Mouse (Mus musculus) layer of hippocampus, adult 9-10 months (tissue): ENCODE results near the gene Ccn6.

Experiments
- DNase-seq: peaks from one replicate; pipeline ENCODE4 v3.0.0; 2022; ENCODE audit warnings: low spot score

Gene Ccn6

DNA sequence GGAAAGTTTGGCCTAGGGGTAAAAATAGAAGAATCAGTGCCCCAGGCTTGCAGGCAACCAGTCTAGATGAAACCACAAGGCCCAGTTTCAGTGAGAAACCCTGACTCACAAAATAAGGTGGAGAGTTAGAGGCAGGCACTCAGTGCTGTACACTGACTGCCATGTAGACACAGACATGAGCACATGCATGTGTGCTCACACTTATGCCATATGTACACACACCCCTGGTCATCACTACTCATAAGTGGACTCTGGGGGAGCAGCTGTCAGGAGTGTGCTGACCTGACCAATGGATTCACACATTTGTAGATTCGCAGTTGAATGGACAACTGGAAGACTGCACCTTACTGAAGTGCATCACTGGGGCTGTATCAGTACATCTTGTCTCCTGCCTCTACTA lies 2.2 kb downstream of the Ccn6 start:
- DNase-seq: no peak

DNA sequence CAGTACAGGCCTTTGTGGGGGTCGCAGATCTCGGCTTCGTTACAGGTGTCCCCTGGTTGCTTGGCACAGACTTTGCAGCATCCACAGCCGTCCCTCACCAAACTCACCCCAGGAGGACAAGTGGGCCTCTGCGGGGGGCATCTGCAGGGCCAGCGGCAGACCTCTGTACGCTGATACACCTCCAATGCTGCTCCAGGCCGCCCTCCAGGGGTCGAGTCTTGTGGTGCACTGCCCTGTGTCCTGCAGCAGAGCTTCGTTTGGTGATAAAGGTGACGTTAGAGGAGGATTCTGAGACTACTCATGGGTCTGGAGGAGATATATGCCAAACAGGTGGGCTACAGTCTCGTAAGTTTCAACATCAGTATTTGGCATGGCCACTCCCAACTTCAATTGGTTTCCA lies 5.3 kb downstream of the Ccn6 start:
- no peak for DNase-seq

DNA sequence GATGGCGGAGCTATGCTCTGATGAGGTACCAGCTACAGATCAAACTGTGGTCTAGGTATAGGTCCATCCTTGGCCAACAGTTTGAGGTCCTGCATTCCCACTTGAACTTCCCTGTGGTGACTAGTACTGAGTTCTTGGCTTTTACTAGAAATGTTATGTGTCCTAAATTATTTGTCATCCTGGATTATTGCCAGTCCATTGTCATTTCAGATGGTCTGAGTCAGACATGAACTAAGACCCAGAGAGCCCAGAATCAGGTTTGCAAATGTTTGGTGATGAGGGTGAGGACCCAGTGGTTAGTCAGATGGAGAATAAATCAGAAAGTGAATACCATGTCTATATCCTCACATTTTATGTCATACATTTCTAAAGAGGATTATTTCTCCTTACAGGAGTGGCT lies 6.3 kb downstream of the Ccn6 start:
- no peak for DNase-seq

DNA sequence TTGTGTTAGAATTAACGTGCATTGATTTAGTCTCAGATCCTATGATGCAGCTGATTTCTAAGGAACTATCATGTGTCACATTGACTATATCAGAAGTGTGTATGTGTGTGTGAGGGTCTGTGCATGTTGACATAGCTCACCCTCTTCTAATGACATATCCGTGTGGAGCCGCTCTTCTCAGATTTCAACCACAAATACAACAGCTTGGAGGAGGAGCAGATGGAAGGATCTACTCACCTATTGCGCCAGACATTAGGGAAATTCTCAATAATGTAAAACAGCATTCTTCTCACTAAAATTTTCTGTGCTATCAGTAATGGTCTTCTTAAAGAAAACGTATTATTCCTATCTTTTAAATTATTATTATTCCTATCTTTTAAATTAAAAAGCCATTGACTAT lies 6.9 kb downstream of the Ccn6 start:
- no peak for DNase-seq

DNA sequence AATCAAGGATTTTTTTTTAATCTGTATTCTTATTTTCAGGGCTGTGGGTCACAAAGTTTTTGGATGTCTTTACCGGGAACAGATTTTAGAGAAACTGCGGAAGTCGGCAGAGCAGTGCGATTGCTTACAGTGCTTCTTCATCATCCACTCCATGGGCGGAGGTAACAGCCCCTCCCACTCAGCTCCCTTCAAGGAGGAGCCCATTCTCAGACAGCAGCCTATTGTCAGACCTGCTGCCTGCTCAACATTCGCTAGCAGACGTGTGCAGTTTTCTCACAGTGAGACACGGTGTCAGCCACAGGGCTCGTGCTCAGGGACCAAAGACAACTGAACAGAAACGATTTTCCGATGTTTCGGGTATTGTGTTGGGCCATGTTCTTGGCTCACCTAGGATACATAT lies 21.4 kb downstream of the Ccn6 start:
- DNase-seq: no peak

DNA sequence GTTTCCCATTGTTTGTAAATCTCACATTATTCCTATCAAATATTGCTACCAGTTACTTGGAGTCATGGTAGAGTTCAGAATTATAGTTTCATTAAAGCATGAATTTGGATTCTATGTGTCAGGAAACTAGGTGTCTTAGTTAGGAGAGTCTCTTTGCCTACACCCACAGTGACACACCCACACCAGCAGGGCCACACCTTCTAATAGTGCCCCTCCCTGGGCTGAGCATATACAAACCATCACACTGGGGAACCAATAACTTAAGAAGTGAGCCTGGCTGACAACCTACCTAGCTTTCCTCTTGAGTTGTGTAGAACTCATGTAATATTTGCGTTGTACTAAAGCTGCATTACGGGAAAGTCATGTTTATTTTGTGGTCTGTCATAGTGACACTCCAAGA lies 22.2 kb downstream of the Ccn6 start:
- no peak for DNase-seq

DNA sequence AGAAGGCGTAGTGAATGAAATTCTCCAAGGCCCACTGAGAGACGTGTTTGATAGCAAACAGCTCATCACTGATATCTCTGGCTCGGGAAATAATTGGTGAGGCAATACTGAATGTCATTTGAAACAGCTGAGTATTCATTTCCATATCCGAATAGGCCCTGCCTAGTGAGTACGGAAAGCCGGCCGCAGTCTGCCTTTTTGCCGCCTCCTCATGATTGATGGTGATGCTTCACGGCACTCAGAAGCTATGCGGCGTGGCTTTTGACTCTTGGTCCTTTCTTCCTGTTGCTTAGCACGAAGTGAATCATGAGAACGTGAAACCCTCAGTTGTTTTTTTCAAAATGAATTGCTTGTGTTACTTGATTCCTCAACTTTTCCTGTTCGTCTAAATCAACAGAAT lies 22.8 kb downstream of the Ccn6 start:
- no peak for DNase-seq

DNA sequence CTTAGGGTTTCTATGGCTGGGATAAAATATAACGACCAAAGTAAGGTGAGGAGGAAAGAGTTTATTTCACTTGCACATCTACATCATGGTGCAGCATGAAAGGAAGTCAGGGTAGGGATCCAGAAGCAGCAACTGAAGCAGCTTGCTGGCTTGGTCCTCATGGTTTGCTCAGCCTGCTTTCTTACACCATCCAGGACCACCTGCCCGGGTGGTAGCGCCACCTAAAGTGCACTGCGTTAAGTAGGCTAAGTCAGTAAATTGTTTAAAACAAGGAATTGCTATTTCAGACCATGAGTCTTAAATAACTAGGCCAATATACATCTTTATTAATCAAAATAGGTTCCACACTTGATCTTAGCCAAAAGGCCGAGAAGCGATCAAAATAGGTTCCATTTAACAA lies 24.8 kb downstream of the Ccn6 start:
- DNase-seq: no peak

DNA sequence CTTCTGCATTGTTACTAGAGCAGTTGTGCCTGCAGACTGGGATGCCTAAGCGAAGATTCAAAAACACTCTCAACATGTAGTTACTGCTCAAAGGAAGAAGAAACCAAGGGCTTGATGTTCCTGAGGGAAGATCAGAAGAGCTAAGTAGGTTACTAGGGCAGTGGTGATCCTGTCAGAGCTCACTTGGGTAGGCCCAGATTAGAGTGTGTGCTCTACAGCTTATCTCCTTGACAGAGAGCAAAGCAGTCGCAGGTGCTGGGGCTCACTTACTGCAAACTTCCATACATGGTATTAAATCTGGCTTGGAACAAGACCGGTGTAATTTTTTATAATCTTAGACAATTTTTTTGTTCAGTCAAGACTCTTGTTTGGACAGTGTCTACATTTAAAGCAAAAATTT lies 25.8 kb downstream of the Ccn6 start:
- DNase-seq: no peak

DNA sequence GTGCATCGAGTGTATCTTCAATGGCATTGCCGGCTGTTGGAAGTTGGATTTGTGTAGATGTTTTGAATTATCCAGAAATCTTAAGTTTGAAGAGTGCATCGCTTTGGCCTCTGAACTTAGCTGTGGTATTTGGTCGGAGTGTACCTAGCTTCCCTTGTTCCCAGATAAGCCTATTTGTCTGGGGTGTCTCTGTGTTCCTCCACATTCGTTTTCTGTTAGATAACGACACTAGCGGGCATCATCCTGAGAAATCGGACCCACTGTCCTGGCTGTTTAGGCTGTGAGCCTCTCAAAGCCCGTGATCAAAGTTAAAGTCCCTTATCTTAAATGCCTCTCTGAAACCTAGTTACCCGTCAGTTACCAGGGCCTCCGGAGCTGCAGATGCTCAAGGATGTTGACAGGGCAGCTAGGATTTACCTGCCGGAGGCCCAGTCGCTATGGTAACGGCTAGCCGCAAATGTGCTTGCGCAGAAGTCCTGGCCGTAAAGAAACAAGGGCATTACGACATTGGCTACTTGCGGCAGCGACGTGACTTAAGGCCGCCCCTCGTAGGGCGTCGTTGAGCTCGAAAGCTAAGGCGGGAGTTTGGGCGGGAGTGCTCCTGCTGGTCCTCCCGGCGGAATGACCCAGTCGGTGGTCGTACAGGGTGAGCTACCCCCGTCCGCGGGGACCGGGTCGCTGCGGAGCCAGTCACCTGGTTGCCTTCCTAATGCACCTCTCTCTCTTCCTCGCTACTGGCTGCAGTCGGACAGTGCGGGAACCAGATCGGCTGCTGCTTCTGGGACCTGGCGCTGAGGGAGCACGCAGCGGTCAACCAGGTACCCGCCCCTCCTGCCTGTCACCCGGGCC lies 29.9 kb downstream of the Ccn6 start, which contains the start of the genes Fam229b and Tube1:
Gene Fam229b (minus strand): TSS at position 453 of the 849 bp plus-strand sequence.
Gene Tube1 (plus strand): TSS at position 515 of the 849 bp plus-strand sequence.
- peak; percentile 85 for DNase-seq

DNA sequence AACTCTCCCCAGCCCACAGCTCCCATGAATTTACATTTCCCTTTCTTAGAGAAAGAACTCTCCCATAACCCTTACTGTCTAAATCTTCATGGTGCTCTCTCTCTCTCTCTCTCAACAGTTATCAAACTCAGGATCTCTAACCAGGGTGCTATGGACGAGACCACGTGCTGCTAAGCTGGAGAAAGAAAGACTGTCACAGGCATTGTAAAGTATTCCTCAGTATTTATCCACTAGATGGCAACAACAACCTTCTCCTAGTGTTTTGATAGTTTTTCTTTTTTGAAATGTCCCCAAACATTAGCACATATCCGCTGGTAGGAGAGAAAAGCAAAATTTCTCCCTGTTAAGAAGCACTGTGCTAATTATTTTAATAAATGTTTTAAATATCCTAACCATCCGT lies 42.2 kb downstream of the Ccn6 start:
- no peak for DNase-seq

DNA sequence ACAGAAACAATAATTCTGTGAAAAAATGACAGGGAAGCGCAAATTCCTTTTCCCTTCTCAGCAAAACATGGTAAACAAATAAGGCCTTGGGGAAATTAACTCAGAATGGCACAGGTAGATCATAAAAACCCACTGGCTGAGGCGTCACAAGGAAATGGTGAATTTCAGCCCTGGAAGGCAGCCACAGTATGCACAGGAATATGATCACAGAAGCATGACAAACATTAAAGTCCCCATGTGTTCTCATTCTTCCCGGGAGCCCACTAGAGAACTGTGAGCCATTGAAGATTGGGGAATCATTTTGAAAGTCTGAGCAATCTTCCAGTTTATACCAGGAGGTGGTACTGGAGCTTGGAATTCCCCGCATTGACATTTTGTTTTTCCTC lies 54.1 kb downstream of the Ccn6 start:
- no peak for DNase-seq

DNA sequence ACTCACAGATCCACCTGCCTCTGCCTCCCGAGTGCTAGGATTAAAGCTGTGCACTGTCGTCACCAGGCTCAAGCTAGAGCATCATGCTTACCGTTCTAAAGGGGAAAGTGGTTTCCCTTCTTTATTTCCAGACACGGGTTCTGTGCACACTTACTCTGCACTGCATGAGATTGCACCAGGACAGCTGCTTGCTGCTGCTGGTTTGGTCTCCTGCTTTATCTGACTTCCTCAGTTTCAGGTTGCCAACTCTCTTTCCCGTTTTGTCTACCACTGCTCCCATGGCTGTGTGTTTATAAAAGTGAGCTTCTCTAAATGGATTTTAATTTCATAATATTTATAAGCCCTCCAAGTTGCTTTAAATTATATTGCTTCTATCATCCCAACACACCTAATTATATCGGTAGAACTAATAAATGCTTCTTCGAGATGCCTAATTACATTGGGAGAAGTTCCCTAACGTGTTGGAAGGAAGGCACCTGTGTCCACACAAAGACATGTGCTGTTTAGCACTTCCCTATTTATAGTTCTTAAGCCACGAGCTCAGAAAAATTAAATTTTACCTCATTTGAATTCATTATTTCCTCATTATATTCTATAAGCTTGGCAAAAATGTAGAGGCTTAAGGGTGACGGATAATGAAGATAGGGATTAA lies 54.6 kb downstream of the Ccn6 start:
- DNase-seq: no peak

DNA sequence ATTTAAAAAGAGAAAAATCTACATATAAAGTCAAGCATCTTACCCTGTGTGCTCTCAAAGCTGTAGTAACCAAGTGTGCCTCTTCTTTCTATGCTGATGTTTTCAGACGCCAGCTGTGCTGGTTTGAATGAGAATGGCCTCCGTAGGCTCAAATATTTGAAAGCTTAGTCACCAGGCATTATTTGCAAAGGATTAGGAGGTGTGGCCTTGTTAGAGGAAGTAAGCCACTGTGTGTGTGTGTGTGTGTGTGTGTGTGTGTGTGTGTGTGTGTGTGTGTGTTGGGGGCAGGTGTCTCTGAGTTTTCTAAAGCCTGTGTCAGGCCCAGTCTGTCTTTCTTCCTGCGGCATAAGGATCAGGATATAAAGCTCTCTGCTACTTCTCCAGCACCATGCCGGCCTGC lies 56.7 kb downstream of the Ccn6 start:
- no peak for DNase-seq

DNA sequence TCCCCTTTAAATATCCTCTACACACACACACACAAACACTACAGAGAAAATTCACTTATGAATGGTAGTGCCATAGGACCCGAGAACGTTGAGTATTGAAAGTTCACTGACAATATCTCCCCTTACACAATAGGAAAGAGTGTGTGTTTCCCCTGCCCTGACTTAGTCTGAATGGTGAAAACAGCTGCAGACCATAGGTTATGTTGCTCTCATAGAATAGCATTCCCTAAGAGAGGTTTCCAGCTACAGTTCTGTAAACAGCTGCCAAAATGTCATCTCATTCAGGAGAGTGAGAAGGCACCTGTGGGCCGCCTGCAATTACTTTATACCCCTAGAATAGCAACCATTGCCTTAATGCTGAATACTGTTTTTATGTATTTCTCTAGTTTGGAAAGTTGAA lies 57.2 kb downstream of the Ccn6 start:
- DNase-seq: no peak

DNA sequence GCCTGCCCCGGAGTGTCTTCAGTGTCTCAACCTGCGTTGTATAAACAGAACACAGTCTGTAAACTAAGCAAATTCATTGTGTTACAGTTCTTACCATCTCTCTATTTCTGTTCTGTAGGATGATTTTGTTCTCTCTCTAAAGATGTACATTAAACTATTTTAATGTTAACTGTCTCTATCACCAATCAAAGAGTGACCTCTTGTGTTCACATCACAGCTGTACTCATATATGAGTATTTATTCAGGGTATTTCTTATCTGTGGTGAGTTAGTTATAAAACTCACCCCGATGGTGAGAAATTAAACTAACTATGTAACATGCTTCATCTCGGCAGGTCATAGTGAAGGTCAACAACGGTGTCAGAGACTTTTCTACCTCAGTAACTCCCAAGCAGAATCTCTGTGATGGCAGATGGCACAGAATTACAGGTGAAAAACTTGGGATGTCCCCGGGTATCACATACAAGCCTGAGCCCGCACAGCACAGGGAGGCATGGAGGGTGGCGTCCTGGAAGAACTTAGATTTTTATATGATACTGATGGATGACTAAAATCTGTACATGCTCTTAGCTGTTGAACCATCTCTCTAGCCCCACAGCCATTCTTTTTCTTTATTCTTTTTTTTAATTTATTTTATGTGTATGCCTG lies 58.7 kb downstream of the Ccn6 start:
- no peak for DNase-seq
